Mouse (Mus musculus) bone marrow macrophage, adult 2 months (primary cell): Measurements from ENCODE around the gene Wrap73.

Source experiments
- CTCF ChIP-seq: IDR thresholded peaks from 2 replicates; pipeline ENCODE4 v1.5.1; 2012; ENCODE audit warnings: low read depth, mild to moderate bottlenecking, low read length, moderate library complexity
- POLR2A ChIP-seq: IDR thresholded peaks from 2 replicates; pipeline ENCODE4 v1.6.1; 2012; ENCODE audit warnings: mild to moderate bottlenecking, low read depth, low read length, borderline replicate concordance

- TF ChIP-seq POLR2A (no peak; the same call in 1 of the 2 replicates), CTCF (no peak)
Observed at GRCm38 (mm10) chr4:154160538-154161390, 18.6 kb downstream of the Wrap73 start, which contains the start of gene Tprgl.
